In genomic region chr1:54855970-54856369, GRCm38 (mm10) we compare ENCODE assay signal across 18 mouse cellular contexts.
"Had no signal": no experiment of that assay in that cellular context is flagged by ENCODE, and none has a peak within 500 bp of the region (broad histone marks: within the 10 kb centered on the region; RNA-seq: fewer than 3 reads in every experiment).

No protein-coding gene starts in this region.

- H3K9me3 ChIP-seq: liver, embryonic 15.5 days; midbrain, embryonic 13.5 days; midbrain, embryonic 15.5 days; neural tube, embryonic 13.5 days; neural tube, embryonic 15.5 days had no signal

- DNase-seq: lung, adult 18-20 months; lung, embryonic 14.5 days; lung, postnatal 10 days; lung, postnatal 4 days; retina, postnatal 1 day; right cerebral cortex, adult 18-20 months; right cerebral cortex, postnatal 25 days; right cerebral cortex, postnatal 4 days; spleen, adult 18-20 months; thymus, adult 18-20 months; thymus, postnatal 14 days; thymus, postnatal 36 days had no signal

- H3K27ac ChIP-seq: liver, embryonic 15.5 days; midbrain, embryonic 13.5 days; midbrain, embryonic 15.5 days; neural tube, embryonic 13.5 days; neural tube, embryonic 15.5 days had no signal

- H3K36me3 ChIP-seq: liver, embryonic 15.5 days; midbrain, embryonic 13.5 days; midbrain, embryonic 15.5 days; neural tube, embryonic 13.5 days; neural tube, embryonic 15.5 days had no signal

- H3K4me2 ChIP-seq: liver, embryonic 15.5 days; lung, embryonic 14.5 days; midbrain, embryonic 11.5 days; midbrain, embryonic 13.5 days; midbrain, embryonic 15.5 days; neural tube, embryonic 13.5 days; neural tube, embryonic 15.5 days had no signal

- H3K4me3 ChIP-seq: liver, embryonic 15.5 days; midbrain, embryonic 13.5 days; midbrain, embryonic 15.5 days; neural tube, embryonic 13.5 days; neural tube, embryonic 15.5 days had no signal

- ATAC-seq: midbrain, embryonic 13.5 days; midbrain, embryonic 15.5 days had no signal

- H3K9ac ChIP-seq: liver, embryonic 15.5 days; lung, embryonic 14.5 days; midbrain, embryonic 13.5 days; midbrain, embryonic 15.5 days; neural tube, embryonic 13.5 days; neural tube, embryonic 15.5 days had no signal

- H3K27me3 ChIP-seq: liver, embryonic 15.5 days; midbrain, embryonic 13.5 days; midbrain, embryonic 15.5 days; neural tube, embryonic 13.5 days; neural tube, embryonic 15.5 days had no signal
